Mouse (Mus musculus) cortical plate, adult 2 months (tissue): ENCODE data around the gene Utp11.

ENCODE experiments used
- CTCF ChIP-seq: fragments of 200-500 bp; IDR thresholded peaks from 2 replicates; pipeline ENCODE4 v1.5.1; 2011; ENCODE audit warnings: mild to moderate bottlenecking, control low read depth, low read length; ENCODE audit not compliant: insufficient read depth; ENCODE audit errors: extremely low read depth
- POLR2A ChIP-seq: fragments of 200-500 bp; IDR thresholded peaks from 2 replicates; pipeline ENCODE4 v1.6.1; 2011; ENCODE audit warnings: mild to moderate bottlenecking, low read length, control low read depth; ENCODE audit not compliant: insufficient read depth; ENCODE audit errors: extremely low read depth

DNA sequence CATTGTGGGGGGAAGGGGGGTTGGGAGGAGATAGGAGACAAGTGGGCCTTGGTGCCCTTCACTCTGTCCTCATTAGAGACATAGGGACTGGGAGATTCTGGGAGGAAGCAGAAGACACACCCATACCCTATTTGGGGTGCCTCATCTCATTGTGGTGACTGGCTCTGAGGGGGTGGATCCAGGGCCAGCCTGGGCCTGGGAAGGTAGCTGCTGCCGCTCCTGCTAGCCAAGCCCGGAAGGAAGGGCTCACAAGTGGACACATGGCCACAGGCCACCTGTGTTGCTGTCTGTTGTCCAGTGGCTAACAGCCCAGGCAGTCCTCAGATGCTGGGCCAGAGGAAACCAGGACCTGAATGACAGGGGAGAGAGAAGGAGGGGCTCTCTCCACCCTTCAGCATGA, 10.0 kb upstream of the Utp11 start:
- TF ChIP-seq POLR2A (no peak), CTCF (no peak)
